Mouse (Mus musculus): ENCODE measurements around the gene Sirpb1a. TPM values are rescaled to one million over a fixed set of nuclear protein-coding genes. Genes with fewer than 3 reads are reported as not detected.

Sirpb1a gene
- polyA plus RNA-seq (2017; shearing (Covaris generic)) = not detected

DNA sequence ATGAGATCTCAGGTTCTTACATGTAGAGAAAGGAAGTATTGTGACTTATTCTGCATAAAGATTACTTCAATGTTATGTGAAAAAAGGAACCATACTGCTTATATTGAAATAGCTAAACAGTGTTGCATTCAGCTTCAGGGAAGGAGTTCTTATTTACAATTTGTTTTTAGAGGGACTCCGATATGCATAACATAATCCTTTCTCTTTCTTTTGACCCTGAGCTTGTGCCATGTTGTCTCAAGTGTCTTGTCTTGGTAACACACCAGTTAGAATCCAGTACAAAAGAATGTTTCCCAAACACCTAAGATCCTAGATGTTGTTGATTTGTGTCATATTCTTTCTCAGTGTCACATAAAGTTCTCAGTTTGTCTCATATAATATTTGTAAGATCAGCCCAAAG is at the start of gene Sirpb1a:
TSS of gene Sirpb1a (minus strand) at position 74 of the 400 bp plus-strand sequence.

DNA sequence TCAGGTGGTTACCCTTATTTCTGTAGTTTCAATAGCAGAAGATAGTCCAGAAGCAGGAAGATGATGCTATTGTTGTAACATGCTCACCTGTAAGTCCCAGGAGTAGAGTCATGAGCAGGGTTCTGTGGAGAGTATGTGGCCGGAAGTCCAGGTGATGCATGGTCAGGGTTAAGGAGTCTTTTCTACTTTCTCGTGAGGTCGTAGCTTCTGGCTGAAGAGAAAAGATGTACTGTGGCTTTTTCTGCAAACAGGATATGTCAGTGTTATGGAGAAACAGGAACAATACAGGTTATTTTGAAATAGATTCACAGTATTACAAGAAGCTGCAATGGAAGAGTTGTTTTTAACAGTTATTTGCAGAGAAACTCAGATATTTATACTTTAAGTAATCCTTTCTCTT is 94.3 kb downstream of the Sirpb1a start, which contains the start of gene Gm9733:
TSS of gene Gm9733 (minus strand) at position 240 of the 400 bp plus-strand sequence.

Other genes starting within 250 kb of the Sirpb1a start
- not detected for gene Gm9733, start 94.2 kb downstream of the Sirpb1a start, polyA plus RNA-seq (2017; shearing (Covaris generic))
- gene Sirpb1b, start 148.5 kb upstream of the Sirpb1a start, polyA plus RNA-seq (2017; shearing (Covaris generic)) = not detected